Mouse (Mus musculus) neural tube, embryonic 10.5 days (tissue): Measurements from ENCODE around the gene Mgst3.
"Not testable (repeated sequence)": the region's sequence is repeated elsewhere in the genome, so short reads cannot be mapped to it uniquely, and the experiment has no call there.

Source experiments
- DNase-seq: peaks from one replicate; pipeline ENCODE4 v3.0.0-alpha.2; 2017; ENCODE audit warnings: low spot score; ENCODE audit errors: extremely low spot score

Mgst3 gene

DNA sequence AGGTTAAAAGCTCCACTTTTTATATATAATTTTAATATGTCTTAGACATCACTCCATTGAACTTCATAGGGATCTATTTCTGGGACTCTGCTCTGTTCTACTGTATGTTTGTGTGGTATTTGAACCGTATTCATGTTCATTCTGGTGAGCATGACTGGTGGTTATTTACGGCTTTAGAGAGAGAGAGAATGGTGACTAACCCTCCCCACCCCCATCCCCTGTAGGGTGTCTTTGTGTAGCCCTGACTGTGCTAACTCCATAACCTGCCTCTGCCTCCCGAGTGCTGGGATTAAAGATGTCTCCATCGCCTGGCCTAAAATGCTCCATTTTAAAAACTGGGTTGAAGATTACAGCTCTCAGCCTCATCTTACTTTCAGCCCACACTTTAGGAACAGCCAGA is 33.4 kb downstream of the Mgst3 start:
- no peak for DNase-seq

GRCm38 (mm10) chr1:167358731-167359130 is 34.9 kb downstream of the Mgst3 start:
- DNase-seq, result no peak

GRCm38 (mm10) chr1:167357387-167357786 is 36.3 kb downstream of the Mgst3 start:
- no peak for DNase-seq

GRCm38 (mm10) chr1:167352403-167352802 is 41.2 kb downstream of the Mgst3 start:
- DNase-seq, result no peak

- DNase-seq, result no peak
Observed at GRCm38 (mm10) chr1:167350597-167351415, 42.8 kb downstream of the Mgst3 start.

GRCm38 (mm10) chr1:167349815-167350596 is 43.6 kb downstream of the Mgst3 start, which contains the start of gene Aldh9a1:
Aldh9a1 (plus strand) TSS chr1:167349991.
- peak; percentile 88 for DNase-seq

GRCm38 (mm10) chr1:167349206-167349605 is 44.4 kb downstream of the Mgst3 start:
- not testable (repeated sequence) for DNase-seq

GRCm38 (mm10) chr1:167345994-167346520 is 47.6 kb downstream of the Mgst3 start:
- not testable (repeated sequence) for DNase-seq

GRCm38 (mm10) chr1:167342831-167343230 is 50.8 kb downstream of the Mgst3 start:
- DNase-seq, result no peak

DNA sequence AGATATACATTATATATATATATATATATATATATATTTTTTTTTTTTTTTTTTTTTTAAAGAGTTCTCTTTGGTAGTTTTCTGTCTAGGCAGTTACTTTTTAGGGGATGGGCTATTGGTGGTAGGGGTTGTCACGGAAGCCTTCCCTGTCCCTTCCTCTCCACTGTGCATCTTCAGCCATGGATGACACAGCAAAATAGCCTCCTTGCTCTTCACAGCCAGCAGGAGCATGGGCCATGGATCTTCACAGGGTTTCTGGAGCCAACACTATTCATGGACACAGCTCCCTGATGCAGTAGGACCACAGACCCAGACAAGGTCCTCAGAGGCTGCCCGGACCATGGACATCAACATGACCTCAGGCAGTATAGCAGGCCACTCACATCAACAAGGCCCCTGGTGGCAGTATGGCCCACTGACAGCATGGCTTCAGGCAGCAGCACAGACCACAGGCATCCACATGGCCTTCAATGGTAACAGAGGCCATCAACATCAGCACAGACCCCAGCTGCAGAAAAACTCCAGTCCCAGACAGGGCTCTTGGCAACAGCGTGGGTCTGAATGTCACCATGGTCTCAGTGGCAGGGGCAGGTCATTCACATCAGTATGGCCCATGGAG is 52.6 kb downstream of the Mgst3 start:
- no peak for DNase-seq

GRCm38 (mm10) chr1:167340111-167340787 is 53.4 kb downstream of the Mgst3 start:
- DNase-seq, result peak; percentile 35

GRCm38 (mm10) chr1:167339177-167339781 is 54.4 kb downstream of the Mgst3 start:
- no peak for DNase-seq

DNA sequence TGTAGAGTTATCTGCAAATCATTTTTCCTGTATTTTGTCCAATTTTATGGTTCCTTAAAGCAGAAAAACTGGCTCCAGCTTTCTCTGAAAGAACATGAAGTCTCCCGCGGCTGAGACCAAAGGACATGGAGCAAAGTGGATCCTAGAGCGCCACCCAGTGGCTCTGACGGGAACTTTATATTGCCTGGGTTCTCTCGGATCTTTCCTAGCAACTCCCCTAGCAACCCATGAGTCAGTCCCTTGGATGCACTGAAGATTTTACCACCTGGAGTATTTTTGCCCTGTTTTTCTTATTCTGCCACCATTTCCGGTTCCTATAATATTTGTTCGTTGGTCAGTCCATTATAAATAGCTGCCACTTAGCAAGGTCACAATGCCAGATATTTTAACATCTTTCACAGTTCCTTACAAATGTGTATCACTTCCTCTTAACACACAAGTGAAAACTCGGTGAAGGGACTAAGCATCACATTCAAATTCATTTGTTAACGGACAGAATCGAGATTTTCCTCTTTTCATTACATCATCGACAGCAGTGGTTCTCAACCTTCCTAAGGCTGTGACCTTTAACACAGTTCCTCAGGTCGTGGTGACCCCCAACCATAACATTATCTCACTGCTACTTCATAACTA is 56.1 kb downstream of the Mgst3 start:
- peak; percentile 88 for DNase-seq

DNA sequence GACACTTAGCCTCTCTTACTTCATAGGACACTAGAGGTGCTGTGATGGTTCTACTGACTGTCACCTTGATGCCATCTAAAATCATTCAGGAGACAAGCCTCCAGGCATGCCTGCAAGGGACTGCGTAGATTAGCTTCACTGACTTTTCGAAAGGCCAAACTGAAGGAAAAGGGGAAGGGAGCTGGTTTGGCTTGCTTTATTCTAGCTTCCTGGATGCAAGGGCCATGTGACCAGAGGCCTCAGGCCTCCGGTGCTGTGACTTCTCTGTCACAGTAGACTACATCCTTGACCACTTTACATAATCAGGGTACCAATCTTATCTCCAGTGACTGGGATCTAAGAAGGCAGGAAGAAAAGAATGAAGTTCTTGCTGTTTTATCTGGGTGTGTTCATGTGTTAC is 57.2 kb downstream of the Mgst3 start:
- no peak for DNase-seq

GRCm38 (mm10) chr1:167331106-167331505 is 62.5 kb downstream of the Mgst3 start:
- no peak for DNase-seq

GRCm38 (mm10) chr1:167328776-167329175 is 64.9 kb downstream of the Mgst3 start:
- DNase-seq, result no peak
